ENCODE assay signal across 8 mouse cellular contexts in genomic region chr7:49247744-49248331, GRCm38 (mm10).
DNase-seq lines count a peak whose midpoint lies in the region; ATAC-seq and TF ChIP-seq lines count a peak whose summit lies in the region.

No protein-coding gene starts in this region.

- H3K4me3 ChIP-seq in midbrain, embryonic 10.5 days, result 0 out of 2 replicates have a peak overlapping the region, but pooled peaks have one; percentile 69
- no peak overlapping the region for H3K4me3 ChIP-seq in midbrain, embryonic 11.5 days (ENCODE audit: low read depth, low read length)
- H3K4me3 ChIP-seq in embryonic fibroblast, embryonic 13.5 days (ENCODE audit: insufficient read depth, low read length), result peak overlapping the region; percentile 51
- H3K4me3 ChIP-seq in heart, postnatal 0 days (ENCODE audit: low read depth, low read length), result peak overlapping the region; percentile 58
- H3K4me3 ChIP-seq in lung, adult 2 months (replicated peaks; ENCODE audit: extremely low read depth, low read depth, low read length), result peak overlapping the region; percentile 56

- ATAC-seq in midbrain, embryonic 11.5 days (ENCODE audit: low FRiP score), result no peak
- peak; percentile 56 for ATAC-seq in heart, postnatal 0 days (ENCODE audit: insufficient read depth, low read depth)
- ATAC-seq in granulocyte monocyte progenitor cell, adult 5-6 weeks (replicated peaks; ENCODE audit: poor library complexity, severe bottlenecking), result no peak

- peak; percentile 60 for TF ChIP-seq POLR2A in embryonic fibroblast, embryonic 13.5 days (IDR thresholded peaks at IDR 0.05; ENCODE audit: low read depth, low read length)
- no peak for TF ChIP-seq POLR2A in lung, adult 2 months (IDR thresholded peaks at IDR 0.05; ENCODE audit: borderline replicate concordance, extremely low read depth, low read depth, low read length)

- 42% methylated on average over 8 of the region's 8 CpGs for WGBS in midbrain, embryonic 10.5 days
- WGBS in midbrain, embryonic 11.5 days, result 28% methylated on average over 8 of the region's 8 CpGs
- WGBS in heart, postnatal 0 days, result 9% methylated on average over 8 of the region's 8 CpGs
- WGBS in lung, adult 2 months, result 18% methylated on average over 8 of the region's 8 CpGs

- H3K36me3 ChIP-seq in midbrain, embryonic 10.5 days, result no peaks in the 10 kb centered on the region
- H3K36me3 ChIP-seq in midbrain, embryonic 11.5 days (ENCODE audit: control insufficient read depth, insufficient read depth, low read length), result no peaks in the 10 kb centered on the region
- H3K36me3 ChIP-seq in heart, postnatal 0 days (replicated peaks; ENCODE audit: control insufficient read depth, insufficient read depth, low read length), result no peaks in the 10 kb centered on the region

- 0 out of 2 replicates have a peak, but pooled peaks have one; percentile 47 for TF ChIP-seq EP300 in heart, postnatal 0 days (IDR thresholded peaks at IDR 0.05; ENCODE audit: low read depth)

- no peak overlapping the region for H3K4me2 ChIP-seq in midbrain, embryonic 11.5 days
- peak overlapping the region; percentile 78 for H3K4me2 ChIP-seq in heart, postnatal 0 days (ENCODE audit: low read depth, low read length)

- peaks cover 63% of the 10 kb centered on the region for H3K27me3 ChIP-seq in midbrain, embryonic 10.5 days (ENCODE audit: low read depth, poor library complexity, severe bottlenecking)
- H3K27me3 ChIP-seq in midbrain, embryonic 11.5 days (ENCODE audit: control insufficient read depth, insufficient read depth, low read length), result peaks cover 24% of the 10 kb centered on the region
- H3K27me3 ChIP-seq in heart, postnatal 0 days (ENCODE audit: control insufficient read depth, insufficient read depth, low read length), result no peaks in the 10 kb centered on the region

- no peak for DNase-seq in midbrain, embryonic 10.5 days (ENCODE audit: low spot score)
- DNase-seq in midbrain, embryonic 11.5 days (ENCODE audit: low spot score, missing footprints), result no peak
- peak; percentile 90 for DNase-seq in heart, postnatal 0 days (ENCODE audit: low spot score)
- DNase-seq in kidney, postnatal 10 days, result peak; percentile 76
- peak; percentile 67 for DNase-seq in lung, adult 2 months
- DNase-seq in right cerebral cortex, postnatal 14 days, result peak; percentile 54

- H3K4me1 ChIP-seq in midbrain, embryonic 10.5 days, result peaks cover 43% of the 10 kb centered on the region
- peaks cover 15% of the 10 kb centered on the region for H3K4me1 ChIP-seq in midbrain, embryonic 11.5 days (ENCODE audit: control insufficient read depth, insufficient read depth, low read length)
- H3K4me1 ChIP-seq in embryonic fibroblast, embryonic 13.5 days (ENCODE audit: control insufficient read depth, insufficient read depth, low read length), result peaks cover 15% of the 10 kb centered on the region
- peaks cover 28% of the 10 kb centered on the region for H3K4me1 ChIP-seq in heart, postnatal 0 days (ENCODE audit: control insufficient read depth, insufficient read depth)
- peaks cover 11% of the 10 kb centered on the region; the same call in 1 of the 2 replicates for H3K4me1 ChIP-seq in lung, adult 2 months (ENCODE audit: control insufficient read depth, insufficient read depth, low read length)

- H3K9ac ChIP-seq in midbrain, embryonic 11.5 days (ENCODE audit: low read length), result no peak overlapping the region
- H3K9ac ChIP-seq in heart, postnatal 0 days (replicated peaks; ENCODE audit: low read depth, low read length), result peak overlapping the region; percentile 63; the same call in 1 of the 2 replicates

- H3K9me3 ChIP-seq in midbrain, embryonic 10.5 days (replicated peaks), result no peaks in the 10 kb centered on the region
- H3K9me3 ChIP-seq in midbrain, embryonic 11.5 days (ENCODE audit: control insufficient read depth, low read length), result no peaks in the 10 kb centered on the region
- no peaks in the 10 kb centered on the region for H3K9me3 ChIP-seq in heart, postnatal 0 days (replicated peaks; ENCODE audit: control insufficient read depth, low read length)

- H3K27ac ChIP-seq in midbrain, embryonic 10.5 days (replicated peaks), result no peak overlapping the region
- no peak overlapping the region for H3K27ac ChIP-seq in midbrain, embryonic 11.5 days (ENCODE audit: low read depth, low read length)
- peak overlapping the region; percentile 87 for H3K27ac ChIP-seq in embryonic fibroblast, embryonic 13.5 days (ENCODE audit: insufficient read depth, low read length)
- peak overlapping the region; percentile 94 for H3K27ac ChIP-seq in heart, postnatal 0 days (ENCODE audit: low read depth)

- no peak for TF ChIP-seq CTCF in embryonic fibroblast, embryonic 13.5 days (IDR thresholded peaks at IDR 0.05; ENCODE audit: borderline replicate concordance, insufficient read depth, low read length)
- TF ChIP-seq CTCF in heart, postnatal 0 days (IDR thresholded peaks at IDR 0.05; ENCODE audit: low read depth), result peak; percentile 39
- no peak for TF ChIP-seq CTCF in lung, adult 2 months (IDR thresholded peaks at IDR 0.05; ENCODE audit: insufficient read depth, low read length)

Comparison
In these comparisons a context has a peak if more than half of its experiments do, and no peak if none do; other contexts are left out.
1. DNase-seq: peak in heart, postnatal 0 days (single experiment), kidney, postnatal 10 days (single experiment), lung, adult 2 months (single experiment) and right cerebral cortex, postnatal 14 days (single experiment); none in midbrain, embryonic 10.5 days (single experiment) and midbrain, embryonic 11.5 days (single experiment).
2. H3K27ac ChIP-seq: peak in embryonic fibroblast, embryonic 13.5 days (single experiment) and heart, postnatal 0 days (single experiment); none in midbrain, embryonic 10.5 days (single experiment) and midbrain, embryonic 11.5 days (single experiment).